Mouse (Mus musculus): ENCODE measurements around the gene H2-M5. TPM values are rescaled to one million over a fixed set of nuclear protein-coding genes. Genes with fewer than 3 reads are reported as not detected.

Gene H2-M5
- total RNA-seq, 2 experiments from 2014 or later, result 0.15 to 0.31 TPM

DNA sequence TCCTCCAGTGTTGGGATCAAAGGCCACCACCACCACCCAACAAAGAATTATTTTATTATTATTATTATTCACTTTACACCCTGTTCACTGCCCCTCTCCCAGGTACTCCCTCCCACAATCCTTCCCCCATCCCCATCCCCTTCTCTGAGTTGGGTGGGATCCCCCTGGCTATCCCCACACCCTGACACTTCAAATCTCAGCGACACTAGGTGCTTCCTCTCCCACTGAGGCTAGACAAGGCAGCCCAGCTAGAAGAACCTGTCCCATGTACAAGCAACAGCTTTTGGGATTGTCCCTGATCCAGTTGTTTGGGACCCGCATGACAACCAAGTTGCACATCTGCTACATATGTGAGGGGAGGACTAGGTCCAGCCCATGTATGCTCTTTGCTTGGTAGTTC lies 36.7 kb downstream of the H2-M5 start:
- no peak for DNase-seq
- intact Hi-C loops (cut with DNase I), result loop anchor here (5.0 kb wide), 1 partner anchor 110 kb away; no protein-coding TSS in a partner anchor

DNA sequence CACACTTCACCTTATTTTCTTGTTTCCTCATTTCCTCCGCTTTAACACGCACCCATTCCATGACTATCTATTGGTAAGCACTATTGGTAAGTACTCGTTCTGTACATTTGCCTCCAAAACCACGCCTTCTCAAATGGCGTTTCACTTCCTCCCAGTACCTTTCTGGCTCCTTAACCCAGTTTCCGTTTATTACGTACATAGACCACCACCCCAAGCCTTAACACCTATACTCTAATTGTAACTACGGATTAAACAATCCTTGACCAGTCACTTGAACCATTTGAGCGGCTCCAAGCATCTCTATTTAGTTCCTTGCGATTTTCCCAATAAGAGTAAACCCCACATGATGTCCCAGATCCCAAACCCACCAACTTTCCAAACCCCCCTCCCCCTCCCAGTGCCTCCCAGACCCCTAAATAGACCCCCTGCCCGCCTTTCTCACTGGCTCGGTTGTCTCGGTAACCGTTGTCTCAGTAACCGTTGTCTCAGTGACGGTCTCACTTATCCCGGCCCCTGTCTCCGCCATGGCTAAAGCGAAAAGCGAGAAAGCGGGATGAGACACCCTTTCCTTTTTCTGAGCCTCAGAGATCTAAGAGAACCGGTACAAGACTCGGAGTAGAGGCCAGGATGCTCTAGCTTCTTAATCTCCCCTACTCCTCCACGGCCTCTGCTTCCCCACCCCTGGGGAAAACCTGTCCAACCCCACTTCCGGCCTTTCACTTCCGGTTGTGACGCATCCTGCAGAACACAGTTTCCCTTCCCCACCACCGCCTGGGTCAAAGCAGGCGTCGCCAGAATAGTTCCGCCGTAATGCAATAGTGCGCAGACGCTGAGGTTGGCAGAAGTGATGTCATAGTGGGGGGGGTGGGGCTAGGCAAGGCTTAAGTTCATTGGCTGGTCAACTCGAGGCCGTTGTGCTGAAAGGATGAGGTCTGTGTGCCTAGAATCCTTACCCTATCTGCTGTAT lies 38.1 kb downstream of the H2-M5 start, which contains the start of gene Ppp1r11:
Gene Ppp1r11 (minus strand): TSS at position 761 of the 967 bp plus-strand sequence.
- intact Hi-C loops (cut with DNase I), result loop anchor here (5.0 kb wide), 1 partner anchor 109 kb away; no protein-coding TSS in a partner anchor

DNA sequence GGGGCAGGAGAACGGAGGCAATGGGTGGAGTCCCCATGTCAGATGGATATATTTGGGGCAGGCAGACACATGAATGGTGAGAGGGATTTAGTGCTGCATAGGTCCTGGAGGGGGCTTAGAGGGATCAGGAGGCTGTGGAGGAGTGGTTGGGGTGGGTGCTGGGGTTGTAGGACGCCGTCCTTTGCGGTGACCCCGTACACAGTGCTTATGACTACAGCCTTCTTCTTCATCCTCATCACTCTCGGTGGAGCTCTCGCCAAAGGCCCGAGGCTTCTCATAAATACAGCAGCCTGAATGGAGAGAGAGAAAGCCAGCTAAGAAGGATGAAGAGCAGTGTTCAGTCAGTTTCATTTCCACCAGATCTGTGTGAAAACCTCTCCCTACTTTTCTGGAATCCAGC lies 40.1 kb downstream of the H2-M5 start:
- intact Hi-C loops (cut with DNase I), result no loop called here
- DNase-seq, result no peak

More for the DNA sequence above, 38.1 kb downstream of the H2-M5 start, which contains the start of gene Ppp1r11:
- DNase-seq, result peak; percentile 92 to 95

DNA sequence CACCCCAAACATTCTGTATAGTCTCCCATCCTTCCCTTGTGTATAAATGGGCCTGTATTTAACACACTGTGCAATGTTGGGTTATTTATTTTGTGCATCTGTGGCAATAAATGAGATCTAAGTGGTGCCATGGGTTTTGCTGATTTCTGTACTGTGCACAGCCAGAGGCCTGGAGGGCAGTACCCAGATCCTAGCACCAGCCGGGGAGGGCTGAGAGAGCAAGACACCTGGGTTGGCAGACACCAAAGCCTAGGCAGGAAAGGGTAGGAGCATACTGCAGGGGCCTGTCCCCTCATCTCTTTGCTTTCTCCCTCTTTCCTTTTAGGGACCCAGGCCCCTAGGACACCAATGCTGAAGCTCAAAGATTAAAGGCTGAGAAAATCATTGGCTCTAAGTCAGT lies 41.1 kb downstream of the H2-M5 start:
- no peak for DNase-seq

DNA sequence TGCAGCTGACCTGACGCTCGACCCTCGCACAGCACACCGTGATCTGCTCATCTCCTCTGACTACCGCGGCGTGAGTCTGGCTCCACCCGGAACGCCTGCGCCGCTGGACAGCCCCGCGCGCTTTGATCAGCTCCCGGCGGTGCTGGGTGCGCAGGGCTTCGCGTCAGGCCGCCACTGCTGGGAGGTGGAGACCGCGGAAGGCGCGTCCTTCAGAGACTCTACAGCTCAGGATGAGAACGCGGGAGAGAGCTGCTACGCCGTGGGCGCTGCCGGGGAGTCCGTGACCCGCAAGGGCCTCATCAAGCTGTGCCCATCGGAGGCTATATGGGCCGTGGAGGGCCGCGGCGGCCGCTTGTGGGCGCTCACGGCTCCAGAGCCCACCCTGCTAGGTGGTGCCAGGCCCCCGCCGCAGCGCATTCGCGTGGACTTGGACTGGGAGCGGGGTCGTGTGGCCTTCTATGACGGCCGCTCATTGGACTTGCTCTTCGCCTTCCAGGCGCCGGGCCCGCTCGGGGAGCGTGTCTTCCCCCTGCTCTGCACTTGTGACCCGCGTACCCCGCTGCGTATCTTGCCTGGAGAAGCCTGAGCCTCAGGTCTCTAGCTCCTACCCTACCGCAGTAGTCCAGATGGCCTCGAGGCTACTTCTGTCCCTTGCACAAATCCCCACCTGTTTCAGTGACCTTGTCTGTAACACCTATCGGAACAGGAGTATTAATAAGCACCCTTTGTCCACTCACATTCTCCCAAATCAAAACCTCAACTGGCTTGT lies 42.1 kb downstream of the H2-M5 start:
- DNase-seq, result peak; percentile 57 to 65
- intact Hi-C loops (cut with DNase I), result no loop called here

More for the DNA sequence above, 41.1 kb downstream of the H2-M5 start:
- intact Hi-C loops (cut with DNase I), result no loop called here

DNA sequence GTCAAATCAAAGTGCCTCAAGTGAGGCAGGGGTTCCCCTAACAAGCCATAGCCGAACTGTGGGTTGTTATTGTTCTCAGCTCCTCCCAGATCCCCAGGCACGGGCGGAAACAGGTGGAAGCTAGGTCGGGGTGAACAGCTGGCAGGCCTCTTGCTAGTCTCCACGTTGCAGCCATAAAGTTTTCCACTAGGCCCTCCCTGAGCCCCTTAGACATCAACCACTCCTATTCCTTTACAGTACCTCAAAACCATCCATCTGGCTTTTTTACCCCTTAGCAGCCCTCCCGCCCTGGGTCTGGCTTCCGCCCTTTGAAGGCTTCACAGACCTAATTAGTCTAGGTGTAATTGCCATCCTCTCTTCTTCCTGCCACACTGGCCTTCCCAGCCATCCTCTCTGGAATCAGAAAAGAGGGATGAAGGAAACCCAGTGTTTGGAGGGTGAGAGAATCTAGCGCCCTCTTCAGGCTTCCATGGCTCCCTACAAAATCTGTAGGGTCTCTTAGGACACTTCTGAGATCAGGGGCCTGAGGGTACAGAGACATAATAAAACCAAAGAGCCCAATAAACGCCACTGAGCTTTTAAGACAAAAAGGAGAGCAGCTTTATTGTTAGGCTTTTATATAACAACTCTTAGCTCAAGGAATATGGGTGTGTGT lies 45.1 kb downstream of the H2-M5 start:
- intact Hi-C loops (cut with DNase I), result no loop called here

DNA sequence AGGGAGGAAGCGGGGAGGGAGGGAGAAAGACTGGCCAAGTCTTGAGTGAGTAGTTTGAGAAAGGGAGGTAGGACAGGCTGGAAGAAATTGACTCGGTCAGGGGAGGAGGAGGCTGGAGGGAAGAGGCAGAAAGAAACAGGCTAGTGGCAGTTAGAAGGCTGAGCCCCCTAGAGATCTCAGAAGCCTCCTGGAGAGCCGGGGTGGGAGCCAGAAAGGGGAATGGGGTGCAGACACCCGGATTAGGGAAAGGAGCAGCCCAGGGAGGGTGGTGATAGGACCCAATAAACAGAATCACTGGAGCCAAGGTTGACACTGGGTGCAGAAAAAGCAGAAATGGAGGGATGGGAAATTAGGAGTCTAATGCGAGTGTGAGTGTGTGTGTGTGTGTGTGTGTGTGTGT lies 45.6 kb downstream of the H2-M5 start:
- DNase-seq, result no peak
- intact Hi-C loops (cut with DNase I), result loop anchor here (2.0 kb wide), 1 partner anchor 29 kb away; no protein-coding TSS in a partner anchor

More for the DNA sequence above, 45.1 kb downstream of the H2-M5 start:
- no peak for DNase-seq

DNA sequence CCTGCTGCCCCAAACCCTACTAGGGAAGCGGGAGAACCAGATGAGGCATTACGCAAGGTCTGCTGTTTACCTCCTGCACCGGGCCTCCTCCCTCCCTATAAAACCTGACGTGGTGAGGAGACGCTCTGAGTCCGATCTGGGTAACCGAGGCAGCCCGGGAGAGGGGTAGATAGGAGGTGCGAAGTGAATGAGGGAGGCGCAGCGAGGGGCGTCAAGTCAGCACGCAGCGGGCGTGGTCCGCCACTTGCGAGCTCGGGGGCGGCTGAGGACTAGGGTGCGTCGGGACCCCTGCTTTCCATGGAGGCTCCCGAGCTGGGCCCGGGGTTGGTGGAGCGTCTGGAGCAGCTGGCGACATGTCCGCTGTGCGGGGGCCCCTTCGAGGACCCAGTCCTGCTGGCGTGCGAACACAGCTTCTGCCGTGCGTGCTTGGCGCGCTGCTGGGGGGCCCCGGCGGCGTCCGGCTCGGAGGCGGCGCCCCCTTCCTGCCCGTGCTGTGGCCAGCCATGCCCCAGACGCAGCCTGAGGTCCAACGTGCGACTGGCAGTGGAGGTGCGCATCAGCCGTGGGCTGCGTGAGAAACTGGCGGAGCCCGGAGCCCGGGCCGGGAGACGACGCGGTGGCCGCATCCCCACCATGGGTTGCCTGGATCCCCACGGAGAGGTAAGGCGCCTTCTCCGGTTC lies 46.4 kb downstream of the H2-M5 start, which contains the start of gene Rnf39:
Gene Rnf39 (plus strand): TSS at position 128 of the 681 bp plus-strand sequence.
- DNase-seq, result peak in 1 of 2 experiments; percentile 14
- intact Hi-C loops (cut with DNase I), result loop anchor here (2.0 kb wide), 1 partner anchor 28 kb away; no protein-coding TSS in a partner anchor

DNA sequence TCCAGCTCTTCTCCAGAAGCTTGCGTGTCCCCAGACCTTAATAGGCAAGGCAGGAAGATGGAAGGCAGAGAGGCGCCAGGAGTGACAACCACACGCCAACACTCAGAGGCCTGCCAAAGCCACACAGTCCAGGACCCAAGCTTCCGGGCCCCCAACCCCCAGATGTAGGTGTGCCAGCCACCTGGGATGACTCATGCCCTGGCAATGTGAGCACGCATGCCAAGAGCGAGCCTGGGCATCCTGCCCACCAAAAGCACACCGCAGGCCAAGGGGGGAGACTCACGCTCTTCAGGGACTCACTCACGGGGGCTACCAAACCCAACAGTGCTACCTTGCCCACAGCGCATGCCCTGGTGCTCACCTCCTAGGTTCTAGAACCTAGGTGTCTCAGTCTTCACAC lies 46.9 kb downstream of the H2-M5 start:
- intact Hi-C loops (cut with DNase I), result loop anchor here (2.0 kb wide), 1 partner anchor 28 kb away; no protein-coding TSS in a partner anchor
- DNase-seq, result peak; percentile 58 to 67

DNA sequence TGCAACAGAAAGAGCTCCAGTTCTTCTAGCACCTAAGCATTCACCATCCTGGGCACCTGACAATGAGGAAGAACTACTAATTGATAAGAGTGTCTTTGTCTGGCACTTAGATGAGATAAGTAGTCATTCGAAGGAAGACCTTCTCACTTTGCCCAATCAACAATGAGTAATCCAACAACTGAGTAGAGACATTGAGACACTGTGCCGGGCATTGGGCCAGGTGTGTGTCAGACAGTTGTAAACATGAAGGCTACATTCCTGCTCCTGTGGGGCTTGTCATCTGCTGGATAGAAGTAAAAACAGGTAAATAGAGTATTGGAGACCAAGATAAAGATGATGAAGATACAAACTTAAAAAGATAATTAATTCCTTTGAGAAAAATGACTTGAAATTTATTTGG lies 51.3 kb downstream of the H2-M5 start:
- no peak for DNase-seq
- intact Hi-C loops (cut with DNase I), result no loop called here

Other genes with a start within 250 kb of the H2-M5 start
- not detected for gene H2-M10.5, start 216.6 kb downstream of the H2-M5 start, total RNA-seq (2021)
- gene H2-M10.6, start 177.4 kb downstream of the H2-M5 start, total RNA-seq (2021), result not detected
- 10 to 100 TPM; 20.6 to 23.4 TPM for gene Trim26, start 152.4 kb downstream of the H2-M5 start, total RNA-seq (2021)
- not detected for gene Trim15, start 122.3 kb downstream of the H2-M5 start, total RNA-seq (2021)
- 1 to 10 TPM; 2.0 to 2.5 TPM for gene Trim10, start 120.0 kb downstream of the H2-M5 start, total RNA-seq (2021)
- gene Trim40, start 99.4 kb downstream of the H2-M5 start, total RNA-seq (2021), result not detected
- gene Trim31, start 91.4 kb downstream of the H2-M5 start, total RNA-seq (2021), result not detected
- gene Rnf39, start 46.6 kb downstream of the H2-M5 start, total RNA-seq (2021), result under 1 TPM; 0.49 to 0.57 TPM
- gene Ppp1r11, start 37.8 kb downstream of the H2-M5 start, total RNA-seq (2021), result 10 to 100 TPM; 62.2 to 68.6 TPM
- 10 to 100 TPM; 21.4 to 26.9 TPM for gene Znrd1, start 31.0 kb downstream of the H2-M5 start, total RNA-seq (2021)
- 1 to 10 TPM; 8.5 to 9.9 TPM for gene Znrd1as, start 30.9 kb downstream of the H2-M5 start, total RNA-seq (2021)
- not detected for gene 2410137M14Rik, start 8.3 kb downstream of the H2-M5 start, total RNA-seq (2021)
- gene Zfp57, start 11.6 kb upstream of the H2-M5 start, total RNA-seq (2021), result 1 to 10 TPM; 3.7 to 4.6 TPM
- not detected for gene Mog, start 33.9 kb upstream of the H2-M5 start, total RNA-seq (2021)
- 10 to 100 TPM; 16.9 TPM for gene Gabbr1, start 56.4 kb upstream of the H2-M5 start, total RNA-seq (2021)
- not detected for gene Olfr90, start 99.0 kb upstream of the H2-M5 start, total RNA-seq (2021)
- not detected for gene Olfr91, start 108.7 kb upstream of the H2-M5 start, total RNA-seq (2021)
- not detected for gene Olfr92, start 130.6 kb upstream of the H2-M5 start, total RNA-seq (2021)
- not detected for gene Olfr93, start 172.0 kb upstream of the H2-M5 start, total RNA-seq (2021)
- gene Ubd, start 204.4 kb upstream of the H2-M5 start, total RNA-seq (2021), result under 1 TPM in 1 of 2 experiments, not detected in 1; 0.80 TPM
- not detected for gene Olfr94, start 211.5 kb upstream of the H2-M5 start, total RNA-seq (2021)
- not detected for gene Olfr95, start 223.6 kb upstream of the H2-M5 start, total RNA-seq (2021)
- not detected for gene Olfr96, start 230.6 kb upstream of the H2-M5 start, total RNA-seq (2021)
- not detected for gene Olfr97, start 247.8 kb upstream of the H2-M5 start, total RNA-seq (2021)